ENCODE assay signal across 8 mouse cellular contexts in the genomic region with DNA sequence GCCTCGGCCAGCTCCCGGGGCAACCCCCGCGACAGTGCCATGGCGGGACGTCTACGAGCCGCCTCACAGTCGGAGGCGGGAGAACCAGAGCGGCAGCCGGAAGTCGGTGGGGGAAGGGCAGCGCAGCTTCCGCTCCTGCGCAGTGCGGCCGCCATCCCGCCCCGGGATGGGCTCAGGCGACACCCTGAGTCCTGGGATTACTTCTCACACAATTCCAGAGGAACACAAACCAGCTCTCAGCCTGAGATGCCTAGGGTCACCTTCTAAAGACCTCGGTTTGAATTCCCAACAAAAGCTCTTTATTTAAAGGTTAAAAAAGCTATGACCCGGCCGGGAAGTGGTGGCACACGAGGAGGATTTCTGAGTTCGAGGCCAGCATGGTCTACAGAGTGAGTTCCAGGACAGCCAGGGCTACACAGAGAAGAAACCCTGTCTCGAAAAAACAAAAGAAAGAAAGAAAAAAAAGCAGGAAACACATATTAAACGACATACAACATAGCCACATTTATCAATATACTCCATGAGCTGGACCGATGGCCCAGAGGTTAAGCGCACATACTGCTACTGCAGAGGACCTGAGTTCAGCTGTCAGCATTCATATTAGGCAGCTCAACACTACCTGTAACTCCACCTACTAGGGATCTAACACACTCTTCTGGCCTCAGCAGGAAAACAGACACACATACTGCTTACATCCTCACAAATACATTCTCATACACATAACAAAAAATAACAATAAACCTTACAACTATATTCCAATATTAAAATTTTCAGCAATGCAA. TPM values are rescaled to one million over a fixed set of nuclear protein-coding genes. Genes with fewer than 3 reads are reported as not detected.
DNase-seq lines count a peak whose midpoint lies in the region; ATAC-seq lines count a peak whose summit lies in the region.

No protein-coding gene starts in this region.

- DNase-seq in R1 (ENCODE audit: low read depth, low spot score), result peak; percentile 92
- peak; percentile 96 to 97 for DNase-seq in cerebellum, postnatal 25 days
- DNase-seq in frontal cortex, postnatal 36 days (ENCODE audit: low spot score in 2 of 2), result peak; percentile 94 to 95
- peak; percentile 93 to 94 for DNase-seq in left cerebral cortex, adult 18-20 months (ENCODE audit: low spot score in 2 of 2)
- peak; percentile 93 for DNase-seq in right cerebral cortex, adult 18-20 months
- peak; percentile 72 for DNase-seq in urinary bladder, postnatal 10 days (ENCODE audit: low spot score)

- 9% methylated on average over 30 of the region's 30 CpGs for WGBS in hindbrain, embryonic 16.5 days
- WGBS in macrophage (ENCODE audit: missing documents), result 8% methylated on average over 29 of the region's 30 CpGs

- peak overlapping the region; percentile 98 for H3K4me3 ChIP-seq in hindbrain, embryonic 16.5 days (ENCODE audit: low read length)
- peak overlapping the region; percentile 78; the same call in 1 of the 2 replicates for H3K4me3 ChIP-seq in macrophage (ENCODE audit: inconsistent target)

- ATAC-seq in hindbrain, embryonic 16.5 days, result peak; percentile 96

- H3K9me3 ChIP-seq in hindbrain, embryonic 16.5 days (ENCODE audit: control insufficient read depth, low read length), result no peaks in the 10 kb centered on the region

- no peaks in the 10 kb centered on the region for H3K27me3 ChIP-seq in hindbrain, embryonic 16.5 days (replicated peaks; ENCODE audit: control insufficient read depth, insufficient read depth, low read length)

- peaks cover 10% of the 10 kb centered on the region for H3K36me3 ChIP-seq in hindbrain, embryonic 16.5 days (ENCODE audit: control insufficient read depth, insufficient read depth, low read length)
- H3K36me3 ChIP-seq in macrophage (ENCODE audit: inconsistent target), result peaks cover 12% of the 10 kb centered on the region

- peaks cover 9% of the 10 kb centered on the region for H3K4me1 ChIP-seq in hindbrain, embryonic 16.5 days (ENCODE audit: control insufficient read depth, insufficient read depth, low read depth, low read length)

- H3K27ac ChIP-seq in hindbrain, embryonic 16.5 days (ENCODE audit: low read depth, low read length), result peak overlapping the region; percentile 85
- H3K27ac ChIP-seq in macrophage, result no peak overlapping the region

- H3K79me2 ChIP-seq in macrophage (ENCODE audit: inconsistent target), result peaks cover 39% of the 10 kb centered on the region

- peak overlapping the region; percentile 97 for H3K4me2 ChIP-seq in hindbrain, embryonic 16.5 days (ENCODE audit: low read length)

- peak overlapping the region; percentile 98 for H3K9ac ChIP-seq in hindbrain, embryonic 16.5 days (ENCODE audit: low read depth, low read length)

RNA-seq across cellular contexts. Expression of gene Uba2, which starts 0.7 kb away (rescaled TPM):
- 145 and 159 TPM in 2 replicates for polyA plus RNA-seq in hindbrain, embryonic 16.5 days (2015; fragmentation: Nextera tagmentation; extraction: Ambion mirVana)
- 10 to 100 TPM; 82.9 to 92.9 TPM for total RNA-seq in left cerebral cortex, adult 18-20 months (2021)
- 100 to 1,000 TPM in 10 of 26 experiments, 10 to 100 TPM in 16; 33.9 to 154 (median 93.8) TPM for total RNA-seq in macrophage (2018; cell fraction: chromatin; rRNA removed)
- 10 to 100 TPM; 35.9 to 54.7 (median 48.2) TPM for total RNA-seq in macrophage (2018; cell fraction: cytosol; rRNA removed)
- 100 to 1,000 TPM in 1 of 26 experiments, 10 to 100 TPM in 25; 26.4 to 107 (median 43.7) TPM for total RNA-seq in macrophage (2018; cell fraction: nucleus; rRNA removed)
- 45.4 to 81.1 TPM (median 48.6 TPM) in 3 replicates for polyA plus RNA-seq in macrophage (2018)

RNA-seq across cellular contexts. Expression of gene Pdcd2l, which starts 27.8 kb away (rescaled TPM):
- polyA plus RNA-seq in hindbrain, embryonic 16.5 days (2015; fragmentation: Nextera tagmentation; extraction: Ambion mirVana), result 76.2 and 87.3 TPM in 2 replicates
- total RNA-seq in left cerebral cortex, adult 18-20 months (2021), result 10 to 100 TPM; 20.6 to 24.0 TPM
- 10 to 100 TPM in 22 of 26 experiments, 1 to 10 TPM in 4; 3.9 to 75.5 (median 26.3) TPM for total RNA-seq in macrophage (2018; cell fraction: chromatin; rRNA removed)
- 10 to 100 TPM; 10.4 to 27.9 (median 17.5) TPM for total RNA-seq in macrophage (2018; cell fraction: cytosol; rRNA removed)
- total RNA-seq in macrophage (2018; cell fraction: nucleus; rRNA removed), result 10 to 100 TPM in 22 of 26 experiments, 1 to 10 TPM in 4; 4.4 to 51.6 (median 18.0) TPM
- polyA plus RNA-seq in macrophage (2018), result 15.9 to 29.8 TPM (median 24.8 TPM) in 3 replicates

RNA-seq across cellular contexts. Expression of gene Wtip, which starts 35.6 kb away (rescaled TPM):
- 3.8 and 4.1 TPM in 2 replicates for polyA plus RNA-seq in hindbrain, embryonic 16.5 days (2015; fragmentation: Nextera tagmentation; extraction: Ambion mirVana)
- 10 to 100 TPM in 1 of 2 experiments, 1 to 10 TPM in 1; 9.7 to 11.3 TPM for total RNA-seq in left cerebral cortex, adult 18-20 months (2021)
- total RNA-seq in macrophage (2018; cell fraction: chromatin; rRNA removed), result 10 to 100 TPM in 1 of 26 experiments, 1 to 10 TPM in 20, under 1 TPM in 4, not detected in 1; 0.53 to 12.9 (median 2.0) TPM
- total RNA-seq in macrophage (2018; cell fraction: cytosol; rRNA removed), result 1 to 10 TPM in 16 of 26 experiments, under 1 TPM in 10; 0.30 to 3.5 (median 1.3) TPM
- total RNA-seq in macrophage (2018; cell fraction: nucleus; rRNA removed), result 10 to 100 TPM in 1 of 26 experiments, 1 to 10 TPM in 19, under 1 TPM in 5, not detected in 1; 0.58 to 11.9 (median 1.8) TPM
- polyA plus RNA-seq in macrophage (2018), result 1.1 to 5.6 TPM (median 1.5 TPM) in 3 replicates
